Mouse (Mus musculus): ENCODE measurements around the gene Acsl6.

DNA sequence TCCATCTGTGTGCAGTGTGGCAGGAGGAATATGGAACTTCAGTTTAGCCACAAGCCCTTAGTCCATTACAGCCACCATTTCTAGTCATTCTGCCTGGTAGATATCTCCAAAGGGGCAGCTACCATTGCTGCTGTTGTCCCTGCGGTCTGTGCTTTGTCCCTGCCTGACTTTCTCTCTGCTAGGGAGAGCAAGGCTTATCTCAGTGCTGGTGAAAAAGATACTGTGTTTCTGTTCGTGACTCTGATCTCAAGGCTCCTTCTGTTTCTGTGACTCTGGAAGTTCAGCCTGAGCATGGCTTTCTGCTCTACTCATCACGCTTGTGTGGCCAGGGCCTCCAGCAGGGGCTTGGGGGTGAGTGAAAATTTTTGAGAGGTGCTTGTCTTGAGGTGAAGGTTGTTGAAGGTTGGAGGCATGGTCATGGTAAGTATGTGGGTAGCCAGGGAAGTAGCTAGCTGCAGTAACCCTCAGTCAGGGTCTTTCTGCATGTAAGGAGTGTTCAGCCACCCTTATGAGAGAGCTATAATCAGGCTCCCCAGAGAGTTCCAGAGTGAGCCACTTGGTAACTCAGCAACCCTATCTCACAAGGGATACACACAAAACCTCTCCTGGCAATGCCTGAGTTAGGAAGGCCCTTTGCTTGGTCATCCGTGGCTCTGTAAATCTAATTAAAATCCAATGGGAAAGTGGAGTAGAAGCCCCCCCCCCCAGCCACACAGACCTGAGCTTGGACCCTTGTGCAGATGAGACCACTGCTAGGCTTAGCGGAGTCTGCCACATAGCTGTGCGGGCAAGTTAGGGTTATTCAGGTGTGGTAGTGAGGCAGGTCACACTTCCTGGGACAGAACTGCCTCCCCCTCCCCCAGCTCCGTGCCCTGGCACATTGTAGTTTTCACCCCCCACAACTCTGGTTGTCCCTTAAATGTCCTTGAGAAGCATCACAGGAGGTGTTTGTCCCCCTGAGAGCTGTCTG, 10.1 kb downstream of the Acsl6 start:
- TF ChIP-seq CTCF (IDR thresholded peaks at IDR 0.05; ENCODE audit: control insufficient read depth, insufficient read depth, insufficient read length) (no peak), CEBPB (IDR thresholded peaks at IDR 0.05; ENCODE audit: low read depth) (no peak), MAX (IDR thresholded peaks at IDR 0.05) (no peak), MYOD1 (IDR thresholded peaks at IDR 0.05; ENCODE audit: control insufficient read depth, insufficient read length, low read depth) (no peak), FOSL1 (IDR thresholded peaks at IDR 0.05; ENCODE audit: insufficient read depth, low read length, poor library complexity, severe bottlenecking) (no peak), USF1 (IDR thresholded peaks at IDR 0.05; ENCODE audit: low read depth) (no peak), MYOG (IDR thresholded peaks at IDR 0.05; ENCODE audit: control insufficient read depth, extremely low read depth, insufficient read length) (no peak)
